Mouse (Mus musculus) T-helper 2 cell (primary cell): ENCODE data around the gene H2-M9.

Experiments
- in situ Hi-C: fragments of 300-600 bp; cut with MboI, MseI; formaldehyde crosslinking; loops from one replicate; pipeline ENCODE4 v1.15.1; 2025; ENCODE audit warnings: high pct_unique_total_duplicates

H2-M9 gene

DNA sequence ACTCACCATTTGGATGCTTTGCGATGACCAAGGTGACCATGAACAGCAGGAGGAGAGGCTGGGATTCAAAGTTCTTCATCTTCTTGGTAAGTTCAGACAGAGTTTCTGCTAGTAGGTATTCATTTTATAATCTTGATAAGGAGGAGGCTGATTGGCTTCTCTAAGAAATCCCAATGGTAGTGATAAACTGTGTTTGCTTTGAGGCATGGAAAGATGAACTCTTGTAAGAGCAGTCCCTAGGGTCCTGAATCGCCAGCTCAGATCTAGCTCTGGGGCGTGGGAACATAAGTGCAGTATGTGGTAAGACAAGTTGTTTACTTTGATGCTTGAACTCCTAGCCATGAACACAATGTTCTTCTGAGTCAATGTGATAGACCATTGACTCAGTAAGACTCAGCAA lies at the start of gene H2-M9:
Gene H2-M9 (minus strand): TSS at position 101 of the 400 bp plus-strand sequence.
- in situ Hi-C loops: no loop called here

DNA sequence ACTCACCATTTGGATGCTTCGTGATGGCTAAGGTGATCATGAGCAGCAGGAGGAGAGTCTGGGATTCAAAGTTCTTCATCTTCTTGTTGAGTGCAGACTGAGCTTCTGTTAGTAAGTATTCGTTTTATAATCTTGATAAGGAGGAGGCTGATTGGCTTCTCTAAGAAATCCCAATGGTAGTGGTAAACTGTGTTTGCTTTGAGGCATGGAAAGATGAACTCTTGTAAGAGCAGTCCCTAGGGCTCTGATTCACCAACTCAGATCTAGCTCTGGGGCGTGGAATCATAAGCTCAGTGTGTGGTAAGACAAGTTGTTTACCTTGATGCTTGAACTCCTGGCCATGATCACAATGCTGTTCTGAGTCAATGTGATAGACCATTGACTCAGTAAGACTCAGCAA lies 29.7 kb upstream of the H2-M9 start, which contains the start of gene H2-M1:
Gene H2-M1 (minus strand): TSS at position 101 of the 400 bp plus-strand sequence.
- in situ Hi-C loops: no loop called here
